Mouse (Mus musculus): ENCODE measurements at regions not wholly inside any gene's neighbourhood (a gene's known extent, or its start where the extent isn't known, plus 50 kb on each side); places are given as distances from the start of the nearest gene placed in this dataset.

GRCm38 (mm10) chr4:9018236-9018635 lies 779.4 kb upstream of the Car8 start:
- TF ChIP-seq POLR2A (IDR thresholded peaks at IDR 0.05; ENCODE audit: borderline replicate concordance, control insufficient read depth, low read depth, low read length) (no peak), CTCF (IDR thresholded peaks at IDR 0.05; ENCODE audit: control insufficient read depth, insufficient read depth, low read length) (no peak)
